Mouse (Mus musculus) intestine, postnatal 0 days (tissue): ENCODE data around the gene Lhx5. TPM values are rescaled to one million over a fixed set of nuclear protein-coding genes. Genes with fewer than 3 reads are reported as not detected.

Experiments used
- ATAC-seq: fragments of 200-750 bp; cut with Nextera tagmentation; 2 replicates; pipeline ENCODE4 v1.8.0; 2017; ENCODE audit warnings: mild to moderate bottlenecking, moderate TSS enrichment, moderate library complexity
- H3K27ac ChIP-seq: fragments of 300-500 bp; sonication (generic); 2 replicates; pipeline ENCODE4 v1.5.1; 2014; ENCODE audit warnings: mild to moderate bottlenecking, low read depth, low read length, moderate library complexity
- H3K27me3 ChIP-seq: fragments of 300-500 bp; sonication (generic); replicated peaks from 2 replicates; pipeline ENCODE4 v1.6.1; 2014; ENCODE audit warnings: low read length, mixed read lengths; ENCODE audit not compliant: control insufficient read depth, insufficient read depth
- H3K36me3 ChIP-seq: fragments of 300-500 bp; sonication (generic); 2 replicates; pipeline ENCODE4 v1.6.1; 2014; ENCODE audit warnings: mild to moderate bottlenecking, moderate library complexity; ENCODE audit not compliant: control insufficient read depth, insufficient read depth
- H3K4me1 ChIP-seq: fragments of 300-500 bp; sonication (generic); replicated peaks from 2 replicates; pipeline ENCODE4 v1.6.1; 2014; ENCODE audit warnings: antibody characterized with exemption, low read length, mixed read lengths; ENCODE audit not compliant: control insufficient read depth, insufficient read depth
- H3K4me2 ChIP-seq: fragments of 300-500 bp; sonication (generic); replicated peaks from 2 replicates; pipeline ENCODE4 v1.6.1; 2014; ENCODE audit warnings: low read depth, mild to moderate bottlenecking, moderate library complexity
- H3K4me3 ChIP-seq: fragments of 300-500 bp; sonication (generic); 2 replicates; pipeline ENCODE4 v1.5.1; 2014; ENCODE audit warnings: low read depth, low read length
- H3K9ac ChIP-seq: fragments of 300-500 bp; sonication (generic); 2 replicates; pipeline ENCODE4 v1.6.1; 2014; ENCODE audit warnings: mild to moderate bottlenecking, low read depth, low read length
- H3K9me3 ChIP-seq: fragments of 300-500 bp; sonication (generic); 2 replicates; pipeline ENCODE4 v1.6.1; 2016; ENCODE audit warnings: mixed run types; ENCODE audit not compliant: control insufficient read depth
- CTCF ChIP-seq: sonication (generic); IDR thresholded peaks from 2 replicates; pipeline ENCODE4 v1.5.1; 2016; ENCODE audit warnings: low read depth, mild to moderate bottlenecking, control low read depth, antibody characterized with exemption, moderate library complexity
- WGBS: fragments of 180-500 bp; shearing (Covaris S2); extraction: QIAGEN DNeasy Blood & Tissue Kit; methylation state at CpG from one replicate; pipeline ENCODE4 v1.1.7; 2014; 5-methylcytosine and 5-hydroxymethylcytosine counted together
- polyA plus RNA-seq: library from polyadenylated mRNA; unstranded; fragments of >200 nt; fragmentation: Nextera tagmentation; extraction: Ambion mirVana; gene quantifications from 2 replicates; pipeline ENCODE4 v1.2.1, GENCODE M21; 2015

Gene Lhx5
- polyA plus RNA-seq, 1 experiment from 2014 or later = 0.04 TPM

- H3K27ac ChIP-seq = no peak overlapping the region
- H3K4me3 ChIP-seq = no peak overlapping the region
- H3K36me3 ChIP-seq = no peaks in the 10 kb centered on the region
- H3K9me3 ChIP-seq = no peaks in the 10 kb centered on the region
- TF ChIP-seq CTCF = no peak
- 82% methylated on average over 5 of the region's 5 CpGs for WGBS
- ATAC-seq = no peak
- H3K27me3 ChIP-seq = peaks cover 3% of the 10 kb centered on the region; the same call in 1 of the 2 replicates
- no peaks in the 10 kb centered on the region for H3K4me1 ChIP-seq
- no peak overlapping the region for H3K4me2 ChIP-seq
- H3K9ac ChIP-seq = no peak overlapping the region
Observed at GRCm38 (mm10) chr5:120477993-120478392, 46.5 kb downstream of the Lhx5 start.

- H3K4me1 ChIP-seq = no peaks in the 10 kb centered on the region
- no peak overlapping the region for H3K9ac ChIP-seq
- H3K4me2 ChIP-seq = no peak overlapping the region
- TF ChIP-seq CTCF = peak; percentile 25; the same call in 1 of the 2 replicates
- no peaks in the 10 kb centered on the region for H3K9me3 ChIP-seq
- no peak overlapping the region for H3K4me3 ChIP-seq
- H3K27ac ChIP-seq = no peak overlapping the region
- no peak for ATAC-seq
- 65% methylated on average over 4 of the region's 4 CpGs for WGBS
- peaks cover under 1% of the 10 kb centered on the region; the same call in 1 of the 2 replicates for H3K36me3 ChIP-seq
- H3K27me3 ChIP-seq = peaks cover 3% of the 10 kb centered on the region; the same call in 1 of the 2 replicates
Observed at GRCm38 (mm10) chr5:120479538-120479937, 48.0 kb downstream of the Lhx5 start.

DNA sequence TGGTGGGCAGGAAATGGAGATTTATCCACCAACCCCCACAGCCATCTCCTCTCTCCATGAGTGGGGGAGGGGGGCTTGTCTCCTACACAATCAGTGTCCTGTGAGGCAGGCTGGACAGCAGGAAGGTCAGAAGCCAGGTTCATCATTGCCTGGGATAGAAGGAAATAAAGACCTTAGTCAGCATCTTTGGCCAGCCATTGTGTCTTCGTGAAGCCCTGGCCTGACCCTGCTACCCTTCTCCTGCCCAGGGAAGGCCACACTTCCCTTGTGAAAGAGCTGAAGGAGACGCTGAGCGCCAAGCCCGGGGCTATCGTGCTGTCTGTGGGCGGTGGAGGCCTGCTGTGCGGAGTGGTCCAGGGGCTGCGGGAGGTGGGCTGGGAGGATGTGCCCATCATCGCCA lies 49.7 kb downstream of the Lhx5 start:
- peaks cover 17% of the 10 kb centered on the region; the same call in 1 of the 2 replicates for H3K36me3 ChIP-seq
- H3K9me3 ChIP-seq = no peaks in the 10 kb centered on the region
- 75% methylated on average over 9 of the region's 9 CpGs for WGBS
- ATAC-seq = no peak
- H3K27me3 ChIP-seq = peaks cover 3% of the 10 kb centered on the region; the same call in 1 of the 2 replicates
- no peak overlapping the region for H3K4me3 ChIP-seq
- no peak overlapping the region for H3K27ac ChIP-seq
- H3K4me1 ChIP-seq = no peaks in the 10 kb centered on the region
- no peak overlapping the region for H3K9ac ChIP-seq
- no peak overlapping the region for H3K4me2 ChIP-seq
- no peak for TF ChIP-seq CTCF

- WGBS = 82% methylated on average over 19 of the region's 19 CpGs
- ATAC-seq = no peak
- Histone ChIP-seq H3K36me3 (peaks cover 36% of the 10 kb centered on the region), H3K27ac (no peak overlapping the region), H3K9ac (no peak overlapping the region), H3K4me3 (no peak overlapping the region), H3K4me1 (no peaks in the 10 kb centered on the region), H3K4me2 (no peak overlapping the region), H3K9me3 (no peaks in the 10 kb centered on the region), H3K27me3 (no peaks in the 10 kb centered on the region)
- no peak; the same call in 1 of the 2 replicates for TF ChIP-seq CTCF
Observed at GRCm38 (mm10) chr5:120483399-120483798, 51.9 kb downstream of the Lhx5 start.

DNA sequence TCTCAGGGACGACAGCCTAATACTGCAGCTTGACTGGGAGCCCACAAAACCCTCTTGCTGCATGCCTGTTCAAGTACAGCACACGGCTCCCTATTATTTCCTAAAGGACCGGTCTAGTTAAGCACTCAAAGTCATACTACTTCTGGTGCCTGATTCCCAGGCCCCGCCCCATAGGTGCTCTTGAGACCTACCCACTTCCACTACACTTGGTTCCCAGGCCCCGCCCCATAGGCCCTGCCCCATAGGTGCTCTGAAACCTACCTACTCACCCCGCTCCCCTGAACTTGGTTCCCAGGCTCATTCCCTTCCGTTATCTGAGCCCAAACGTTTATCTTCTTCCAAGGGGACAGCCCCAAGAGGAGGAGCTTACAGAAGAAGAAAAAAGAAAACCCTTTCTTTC lies 56.3 kb downstream of the Lhx5 start:
- no peak overlapping the region for H3K4me2 ChIP-seq
- no peak overlapping the region for H3K27ac ChIP-seq
- ATAC-seq = no peak
- TF ChIP-seq CTCF = no peak
- no peak overlapping the region for H3K9ac ChIP-seq
- no peaks in the 10 kb centered on the region for H3K4me1 ChIP-seq
- no peaks in the 10 kb centered on the region for H3K27me3 ChIP-seq
- no peak overlapping the region for H3K4me3 ChIP-seq
- 67% methylated on average over 8 of the region's 8 CpGs for WGBS
- H3K9me3 ChIP-seq = no peaks in the 10 kb centered on the region
- peaks cover 54% of the 10 kb centered on the region for H3K36me3 ChIP-seq

DNA sequence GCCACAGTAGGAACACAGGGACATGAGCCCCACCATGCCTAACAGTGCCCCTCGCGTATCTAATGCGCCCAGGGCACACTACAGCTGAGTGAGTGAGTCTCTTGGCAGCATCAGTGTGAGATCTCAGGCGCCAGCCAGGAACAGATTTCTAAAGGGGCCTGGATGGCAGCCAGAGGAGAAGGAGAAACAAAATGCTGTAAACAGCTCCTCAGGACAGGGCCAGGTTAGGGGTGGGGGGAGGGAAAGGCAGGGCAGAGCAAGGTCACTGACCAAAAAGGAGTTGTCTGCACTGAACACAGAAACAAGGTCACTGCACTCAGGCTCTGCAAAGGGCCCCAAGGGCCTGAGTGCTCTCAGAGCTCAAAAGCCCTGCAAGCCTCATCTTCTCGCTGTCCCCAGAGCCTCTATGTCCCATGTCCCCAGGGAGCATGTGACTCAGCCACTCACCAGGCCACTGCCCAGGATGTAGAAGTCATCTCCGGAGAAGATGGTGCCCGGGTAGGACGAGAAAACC lies 59.2 kb downstream of the Lhx5 start:
- no peak overlapping the region for H3K27ac ChIP-seq
- no peak for ATAC-seq
- no peak overlapping the region for H3K4me3 ChIP-seq
- H3K9ac ChIP-seq = no peak overlapping the region
- no peaks in the 10 kb centered on the region for H3K27me3 ChIP-seq
- H3K36me3 ChIP-seq = peaks cover 55% of the 10 kb centered on the region
- no peak for TF ChIP-seq CTCF
- no peak overlapping the region for H3K4me2 ChIP-seq
- no peaks in the 10 kb centered on the region for H3K9me3 ChIP-seq
- 80% methylated on average over 8 of the region's 8 CpGs for WGBS
- no peaks in the 10 kb centered on the region for H3K4me1 ChIP-seq

Other genes with a start within 250 kb of the Lhx5 start
- 21.2 and 21.5 TPM in 2 replicates for gene Sdsl, start 41.1 kb downstream of the Lhx5 start, polyA plus RNA-seq
- gene Sds, start 44.8 kb downstream of the Lhx5 start, polyA plus RNA-seq = not detected in 2 replicates
- 63.6 and 67.2 TPM in 2 replicates for gene Plbd2, start 71.9 kb downstream of the Lhx5 start, polyA plus RNA-seq
- gene Slc8b1, start 79.5 kb downstream of the Lhx5 start, polyA plus RNA-seq = 4.1 and 4.4 TPM in 2 replicates
- gene Tpcn1, start 157.0 kb downstream of the Lhx5 start, polyA plus RNA-seq = 31.5 and 35.6 TPM in 2 replicates
- gene Iqcd, start 157.3 kb downstream of the Lhx5 start, polyA plus RNA-seq = 0.30 and 0.47 TPM in 2 replicates
- gene Rita1, start 180.9 kb downstream of the Lhx5 start, polyA plus RNA-seq = 6.1 and 7.5 TPM in 2 replicates
- gene Ddx54, start 181.0 kb downstream of the Lhx5 start, polyA plus RNA-seq = 19.9 and 20.9 TPM in 2 replicates
- not detected in 2 replicates for gene Cfap73, start 202.5 kb downstream of the Lhx5 start, polyA plus RNA-seq
- 3.0 and 5.1 TPM in 2 replicates for gene Rasal1, start 217.1 kb downstream of the Lhx5 start, polyA plus RNA-seq